Mouse (Mus musculus) forebrain, embryonic 10.5 days (tissue): ENCODE measurements around the gene Chmp3. TPM values are rescaled to one million over a fixed set of nuclear protein-coding genes. Genes with fewer than 3 reads are reported as not detected.

Source experiments
- DNase-seq: peaks from one replicate; pipeline ENCODE4 v3.0.0-alpha.2; 2017; ENCODE audit warnings: low spot score; ENCODE audit errors: extremely low spot score
- H3K27ac ChIP-seq: fragments of 300-500 bp; sonication (generic); 2 replicates; pipeline ENCODE4 v1.5.1; 2016; ENCODE audit warnings: mild to moderate bottlenecking
- H3K27me3 ChIP-seq: fragments of 300-500 bp; sonication (generic); 2 replicates; pipeline ENCODE4 v1.6.1; 2016; ENCODE audit warnings: mild to moderate bottlenecking; ENCODE audit not compliant: poor library complexity, severe bottlenecking
- H3K36me3 ChIP-seq: fragments of 300-500 bp; sonication (generic); replicated peaks from 2 replicates; pipeline ENCODE4 v1.6.1; 2016; ENCODE audit warnings: mild to moderate bottlenecking, moderate library complexity
- H3K4me1 ChIP-seq: fragments of 300-500 bp; sonication (generic); 2 replicates; pipeline ENCODE4 v1.6.1; 2016
- H3K4me3 ChIP-seq: fragments of 300-500 bp; sonication (generic); 2 replicates; pipeline ENCODE4 v1.5.1; 2016; ENCODE audit warnings: mild to moderate bottlenecking, moderate library complexity
- H3K9me3 ChIP-seq: fragments of 300-500 bp; sonication (generic); 2 replicates; pipeline ENCODE4 v1.6.1; 2016; ENCODE audit warnings: mild to moderate bottlenecking, moderate library complexity
- WGBS: fragments of 180-500 bp; shearing (Covaris S2); methylation state at CpG from one replicate; pipeline ENCODE4 v1.1.7; 2016; 5-methylcytosine and 5-hydroxymethylcytosine counted together
- polyA plus RNA-seq: library from polyadenylated mRNA; unstranded; fragments of >200 nt; fragmentation: Nextera tagmentation; extraction: Ambion mirVana; gene quantifications from 2 replicates; pipeline ENCODE4 v1.2.1, GENCODE M21; 2016

Chmp3 gene
- 45.8 and 46.6 TPM in 2 replicates for polyA plus RNA-seq

DNA sequence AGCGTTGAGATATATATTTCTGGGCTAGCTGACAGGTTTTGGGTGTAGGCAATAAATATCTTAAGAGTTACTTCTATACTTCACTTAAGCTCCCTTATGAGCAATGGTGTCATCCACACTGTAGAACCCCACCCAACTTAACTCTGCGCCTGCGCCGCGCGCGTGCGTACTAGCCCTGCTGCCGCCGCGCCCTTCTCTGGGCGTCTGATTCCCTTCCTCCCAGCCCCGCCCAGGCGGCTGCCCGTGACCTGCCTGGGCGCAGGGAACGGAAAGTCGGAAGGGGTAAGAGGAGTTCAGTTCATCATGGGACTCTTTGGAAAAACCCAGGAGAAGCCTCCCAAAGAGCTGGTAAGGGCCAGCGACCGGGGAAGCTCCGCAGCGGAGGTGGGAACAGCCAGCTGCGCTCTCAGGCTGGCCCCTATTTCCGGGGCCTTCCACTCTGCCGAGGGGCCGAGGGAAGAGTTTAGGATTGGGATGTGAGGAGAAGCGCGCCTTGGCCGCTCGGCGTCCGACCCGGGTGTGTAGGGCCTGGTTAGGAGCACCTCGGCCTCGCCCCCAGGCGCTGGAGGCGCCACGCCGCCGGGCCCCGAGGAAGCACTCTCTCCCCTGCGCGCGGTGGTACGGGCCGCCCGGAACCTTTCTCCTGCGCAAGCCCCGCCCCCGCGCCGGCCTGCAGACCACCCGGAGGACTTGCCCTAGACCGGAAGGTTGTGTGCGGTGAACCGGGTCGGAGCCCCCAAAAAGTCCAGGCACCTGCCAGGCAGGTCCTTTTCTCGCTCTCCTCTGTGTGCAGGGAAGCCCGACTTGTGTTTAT lies at the start of gene Chmp3:
Gene Chmp3, plus strand, starts transcription at position 112 of the 814 bp plus-strand sequence.
- DNase-seq, result peak; percentile 92
- peaks cover 3% of the 10 kb centered on the region for H3K36me3 ChIP-seq
- H3K4me3 ChIP-seq, result peak within 1 kb of the TSS; percentile 88
- peaks cover 13% of the 10 kb centered on the region for H3K4me1 ChIP-seq
- under 1% methylated on average over 59 of the region's 59 CpGs for WGBS
- no peaks in the 10 kb centered on the region for H3K9me3 ChIP-seq
- peak within 1 kb of the TSS; percentile 100 for H3K27ac ChIP-seq
- no peaks in the 10 kb centered on the region for H3K27me3 ChIP-seq

DNA sequence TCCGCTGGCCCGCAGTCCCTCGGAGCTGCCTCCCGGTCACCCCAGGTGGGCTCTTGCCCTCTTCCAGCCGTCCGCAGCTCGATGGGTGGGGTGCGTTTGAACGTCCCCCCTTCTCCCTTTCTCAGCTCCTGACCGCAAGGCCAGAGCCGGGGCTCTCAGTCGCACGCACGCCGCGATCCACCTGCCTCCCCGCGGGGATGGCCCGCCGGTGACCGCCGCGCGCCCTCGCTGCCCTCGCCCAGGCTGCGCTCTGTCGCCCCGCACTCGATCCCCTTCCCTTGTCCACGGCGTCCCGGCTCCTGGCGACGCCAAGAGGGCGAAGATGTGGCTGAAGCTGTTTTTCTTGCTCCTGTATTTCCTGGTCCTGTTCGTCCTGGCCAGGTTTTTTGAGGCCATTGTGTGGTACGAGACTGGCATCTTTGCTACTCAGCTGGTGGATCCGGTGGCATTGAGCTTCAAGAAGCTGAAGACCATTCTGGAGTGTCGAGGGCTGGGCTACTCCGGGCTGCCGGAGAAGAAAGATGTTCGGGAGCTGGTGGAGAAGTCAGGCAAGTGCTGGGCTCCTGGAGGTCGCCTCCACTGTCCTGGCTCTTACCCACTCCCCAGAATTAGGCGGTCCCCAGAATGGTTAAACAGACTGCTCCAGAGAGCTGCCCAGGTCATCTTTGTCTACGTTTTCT lies 49.1 kb upstream of the Chmp3 start:
- Histone ChIP-seq H3K27ac (peak overlapping the region; percentile 98), H3K4me3 (peak overlapping the region; percentile 84), H3K9me3 (no peaks in the 10 kb centered on the region), H3K4me1 (peaks cover 22% of the 10 kb centered on the region), H3K36me3 (peaks cover 23% of the 10 kb centered on the region), H3K27me3 (no peaks in the 10 kb centered on the region)
- WGBS, result under 1% methylated on average over 46 of the region's 46 CpGs
- peak; percentile 71 for DNase-seq

DNA sequence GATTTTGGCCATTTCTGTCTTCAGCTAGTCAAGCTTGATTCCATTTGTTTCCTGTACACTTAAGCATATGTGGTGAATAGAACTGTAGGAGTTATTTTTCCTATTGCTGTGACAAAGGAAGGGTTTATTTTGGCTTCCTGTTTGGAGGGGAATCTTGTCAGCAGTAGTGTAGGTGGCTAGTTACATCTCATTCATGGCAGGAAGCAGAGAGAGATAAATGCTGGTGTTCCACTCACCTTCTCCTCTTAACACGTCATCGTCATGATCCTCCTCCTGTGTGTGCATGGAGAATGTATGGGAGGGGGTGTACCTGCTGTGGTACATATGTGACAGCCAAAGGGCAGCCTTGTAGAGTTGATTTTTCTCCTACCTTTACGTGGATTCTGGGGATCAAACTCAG lies 43.0 kb upstream of the Chmp3 start:
- WGBS, result 89% methylated on average over 3 of the region's 3 CpGs
- DNase-seq, result no peak
- Histone ChIP-seq H3K4me1 (peaks cover 9% of the 10 kb centered on the region), H3K9me3 (no peaks in the 10 kb centered on the region), H3K4me3 (no peak overlapping the region), H3K27me3 (no peaks in the 10 kb centered on the region), H3K36me3 (peaks cover 46% of the 10 kb centered on the region), H3K27ac (no peak overlapping the region)

DNA sequence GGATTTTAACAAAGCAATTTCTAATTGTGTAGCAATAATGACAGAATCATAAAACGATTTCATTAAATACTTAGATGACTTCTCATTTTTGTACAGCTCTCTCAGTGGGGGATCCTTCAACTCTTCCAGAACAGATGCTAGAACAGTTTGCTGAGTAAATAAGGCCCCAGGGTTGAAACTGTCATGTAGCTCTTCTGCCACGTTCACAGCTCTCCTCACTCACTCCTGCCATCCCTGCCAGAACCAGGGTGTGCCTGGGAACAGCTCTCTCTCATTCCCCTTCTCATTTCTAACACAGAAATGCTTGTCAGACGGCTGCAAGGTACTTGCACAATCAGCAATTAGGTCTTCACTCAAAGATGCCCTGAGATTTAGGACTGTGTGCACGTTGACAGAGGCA lies 40.6 kb upstream of the Chmp3 start:
- no peak for DNase-seq
- Histone ChIP-seq H3K36me3 (peaks cover 47% of the 10 kb centered on the region), H3K4me3 (no peak overlapping the region), H3K27me3 (no peaks in the 10 kb centered on the region), H3K9me3 (no peaks in the 10 kb centered on the region), H3K4me1 (no peaks in the 10 kb centered on the region), H3K27ac (no peak overlapping the region)
- WGBS, result 74% methylated on average over 4 of the region's 4 CpGs

DNA sequence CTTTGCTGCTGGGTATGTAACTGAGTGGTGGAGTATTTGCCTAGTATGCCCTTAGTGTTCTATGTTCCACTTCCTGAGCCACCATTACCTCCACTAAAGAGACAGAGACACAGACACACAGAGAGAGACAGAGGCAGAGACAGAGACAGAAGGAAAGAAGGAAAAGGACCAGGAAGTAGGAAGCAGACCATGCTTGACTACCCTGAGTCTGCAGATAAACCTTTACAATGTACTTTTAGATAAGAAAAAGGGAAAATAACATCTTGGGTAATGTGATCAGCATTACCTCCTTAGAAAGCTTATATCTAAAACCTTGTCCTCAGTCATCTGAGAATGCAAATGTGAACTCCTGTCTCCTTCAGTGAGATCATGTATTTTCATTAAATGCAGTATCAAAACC lies 39.9 kb upstream of the Chmp3 start:
- H3K4me3 ChIP-seq, result no peak overlapping the region
- no peaks in the 10 kb centered on the region for H3K4me1 ChIP-seq
- DNase-seq, result no peak
- no peaks in the 10 kb centered on the region for H3K27me3 ChIP-seq
- peaks cover 47% of the 10 kb centered on the region for H3K36me3 ChIP-seq
- no peaks in the 10 kb centered on the region for H3K9me3 ChIP-seq
- H3K27ac ChIP-seq, result no peak overlapping the region

DNA sequence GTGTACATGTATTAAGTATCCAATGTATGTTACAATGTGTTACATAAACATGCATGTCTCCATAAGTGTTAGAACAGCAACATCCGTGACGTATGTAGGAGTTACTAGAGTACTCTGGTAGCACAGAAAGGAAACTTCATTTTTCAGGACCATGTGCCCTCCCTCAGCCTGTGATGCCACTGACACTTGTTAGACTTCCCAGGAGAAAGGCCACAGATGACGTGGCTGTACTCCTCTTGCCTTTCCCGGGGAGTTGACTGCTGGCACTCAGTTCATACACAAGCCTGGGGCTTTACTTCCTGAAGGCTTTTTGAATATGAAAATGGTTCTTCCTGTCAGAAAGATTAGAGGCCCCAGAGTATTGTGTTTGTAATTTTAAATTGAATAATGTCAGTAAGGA lies 39.5 kb upstream of the Chmp3 start:
- Histone ChIP-seq H3K9me3 (no peaks in the 10 kb centered on the region), H3K4me1 (no peaks in the 10 kb centered on the region), H3K27me3 (no peaks in the 10 kb centered on the region), H3K27ac (no peak overlapping the region), H3K36me3 (peaks cover 48% of the 10 kb centered on the region), H3K4me3 (no peak overlapping the region)
- no peak for DNase-seq
- WGBS, result 90% methylated on average over 4 of the region's 4 CpGs

DNA sequence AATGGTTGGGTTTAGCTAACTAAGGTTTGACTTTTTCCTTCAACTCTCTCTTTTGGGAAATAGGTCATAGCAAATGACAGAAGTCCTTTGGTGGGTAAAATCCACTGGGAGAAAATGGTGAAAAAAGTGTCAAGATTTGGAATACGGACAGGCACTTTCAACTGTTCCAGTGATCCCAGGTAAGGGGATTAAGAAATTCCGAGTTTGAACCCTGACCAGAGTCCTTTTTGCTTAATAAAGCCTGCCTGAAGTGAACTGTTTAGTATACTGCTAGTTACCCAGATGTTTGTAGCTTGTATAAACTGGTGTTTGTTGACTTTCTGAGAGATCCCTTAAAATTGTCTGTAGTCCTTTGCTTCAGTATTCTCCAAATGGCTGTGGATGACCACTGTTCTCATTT lies 37.9 kb upstream of the Chmp3 start:
- H3K4me1 ChIP-seq, result no peaks in the 10 kb centered on the region
- no peak overlapping the region for H3K4me3 ChIP-seq
- no peaks in the 10 kb centered on the region for H3K27me3 ChIP-seq
- WGBS, result 90% methylated on average over 2 of the region's 2 CpGs
- peaks cover 55% of the 10 kb centered on the region for H3K36me3 ChIP-seq
- no peak overlapping the region for H3K27ac ChIP-seq
- H3K9me3 ChIP-seq, result no peaks in the 10 kb centered on the region
- DNase-seq, result no peak

DNA sequence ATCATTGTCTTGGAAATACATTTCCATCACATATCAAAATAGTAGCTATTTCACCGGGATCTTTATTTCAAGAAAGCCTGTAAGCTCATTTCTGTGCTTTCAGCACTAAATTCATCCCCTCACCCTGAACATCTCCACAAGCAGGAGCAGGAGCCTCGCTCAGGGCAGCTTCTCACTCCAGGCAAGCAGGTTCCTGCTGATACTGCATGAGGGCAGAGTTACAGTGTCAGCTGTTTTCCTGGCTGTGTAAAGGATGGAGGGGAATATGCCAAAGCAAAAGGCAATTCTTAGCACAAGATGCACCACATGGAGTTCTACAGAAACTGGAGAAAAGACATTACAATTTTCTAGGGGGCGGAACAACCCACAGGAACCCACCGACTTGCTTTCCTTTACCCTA lies 24.1 kb upstream of the Chmp3 start:
- Histone ChIP-seq H3K4me1 (no peaks in the 10 kb centered on the region), H3K27me3 (no peaks in the 10 kb centered on the region), H3K4me3 (no peak overlapping the region), H3K27ac (no peak overlapping the region), H3K9me3 (no peaks in the 10 kb centered on the region), H3K36me3 (0 out of 2 replicates have a peak, but pooled peaks cover 3% of the 10 kb centered on the region)
- DNase-seq, result no peak
- WGBS, result 87% methylated on average over 4 of the region's 4 CpGs

DNA sequence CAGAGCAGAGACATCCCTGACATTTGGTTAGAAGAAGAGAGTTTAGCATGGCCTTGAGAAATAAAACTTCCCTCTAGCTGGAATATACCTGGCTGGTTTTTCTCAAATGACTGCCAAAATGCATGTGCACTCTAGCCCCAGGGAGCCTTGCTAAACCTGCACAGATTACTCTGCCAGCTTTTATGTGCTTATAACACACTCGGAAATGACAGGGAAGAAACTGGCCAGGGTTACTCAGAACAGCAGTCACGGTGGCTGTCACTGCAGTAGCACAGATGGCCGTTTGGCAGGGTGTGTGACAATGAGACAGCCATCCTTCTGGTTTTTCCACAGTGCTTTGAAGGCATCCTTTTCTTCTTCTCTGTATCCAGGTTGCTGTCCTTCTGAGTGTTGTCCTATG lies 18.0 kb upstream of the Chmp3 start:
- no peaks in the 10 kb centered on the region for H3K36me3 ChIP-seq
- no peaks in the 10 kb centered on the region for H3K27me3 ChIP-seq
- DNase-seq, result no peak
- H3K9me3 ChIP-seq, result no peaks in the 10 kb centered on the region
- no peak overlapping the region for H3K4me3 ChIP-seq
- WGBS, result 67% methylated on average over 3 of the region's 3 CpGs
- H3K4me1 ChIP-seq, result no peaks in the 10 kb centered on the region
- no peak overlapping the region for H3K27ac ChIP-seq

DNA sequence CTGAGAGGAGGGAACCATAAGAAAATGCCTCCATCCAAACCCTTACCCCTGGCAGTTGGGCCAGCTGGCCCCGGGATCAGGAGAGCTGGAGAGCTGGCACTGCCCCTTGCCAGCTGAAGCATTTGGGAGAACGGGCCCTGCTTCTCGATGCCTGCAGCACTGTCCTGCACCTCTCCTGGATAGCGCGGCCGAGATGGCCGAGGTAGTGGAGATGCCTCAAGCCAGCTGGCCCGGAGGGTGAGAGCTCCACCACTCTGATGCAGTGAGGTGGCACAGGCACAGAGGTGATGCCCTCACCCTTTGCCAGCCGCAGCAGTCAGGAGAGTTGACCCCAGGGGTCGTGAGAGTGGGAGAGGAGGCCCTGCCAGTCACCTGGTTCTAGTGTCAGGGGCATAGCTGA lies 16.5 kb upstream of the Chmp3 start:
- Histone ChIP-seq H3K36me3 (no peaks in the 10 kb centered on the region), H3K27ac (no peak overlapping the region), H3K9me3 (no peaks in the 10 kb centered on the region), H3K4me3 (no peak overlapping the region), H3K27me3 (no peaks in the 10 kb centered on the region), H3K4me1 (no peaks in the 10 kb centered on the region)
- WGBS, result 90% methylated on average over 10 of the region's 10 CpGs
- no peak for DNase-seq

DNA sequence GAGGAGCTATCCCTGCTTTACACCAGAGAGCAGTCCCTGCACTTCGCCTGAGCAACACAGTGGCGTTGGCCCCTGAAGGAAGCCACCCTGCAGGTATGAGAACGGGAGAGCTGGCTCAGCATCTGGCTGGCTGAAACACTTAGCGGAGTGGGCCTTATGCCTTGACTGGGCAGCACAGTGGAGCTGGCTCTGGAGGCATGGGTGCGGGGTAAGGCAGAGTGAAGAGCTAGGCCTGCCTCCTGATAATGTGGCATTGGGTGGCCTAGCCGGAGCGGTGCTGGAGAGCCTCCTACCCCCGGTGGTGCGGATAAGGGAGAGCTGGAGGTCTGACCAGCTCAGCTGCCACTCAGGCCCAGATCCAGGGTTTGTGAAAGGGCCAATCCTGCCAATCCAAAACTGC lies 15.8 kb upstream of the Chmp3 start:
- no peaks in the 10 kb centered on the region for H3K27me3 ChIP-seq
- H3K4me1 ChIP-seq, result no peaks in the 10 kb centered on the region
- no peaks in the 10 kb centered on the region for H3K36me3 ChIP-seq
- no peak for DNase-seq
- no peak overlapping the region for H3K4me3 ChIP-seq
- no peaks in the 10 kb centered on the region for H3K9me3 ChIP-seq
- no peak overlapping the region for H3K27ac ChIP-seq
- 87% methylated on average over 9 of the region's 9 CpGs for WGBS

DNA sequence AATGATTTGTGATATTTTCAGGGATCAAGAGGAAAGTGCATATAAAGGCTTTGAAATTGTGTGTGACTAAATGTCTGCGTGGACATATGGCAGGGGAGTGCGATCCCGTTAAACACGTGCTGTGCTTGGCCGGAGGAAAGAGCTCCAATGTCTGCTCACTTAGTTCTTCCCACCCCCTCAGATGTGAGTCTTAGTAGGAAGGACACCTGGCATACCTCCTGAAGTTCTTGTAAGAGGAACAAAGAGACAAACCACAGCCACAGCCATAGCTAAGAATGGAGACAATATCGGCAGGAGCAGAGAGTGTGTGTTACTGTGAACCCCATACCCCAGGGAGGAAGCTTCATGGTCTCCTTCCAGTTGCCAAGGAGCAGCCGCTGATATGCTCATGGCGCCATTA lies 13.4 kb upstream of the Chmp3 start:
- H3K36me3 ChIP-seq, result no peaks in the 10 kb centered on the region
- H3K27me3 ChIP-seq, result no peaks in the 10 kb centered on the region
- no peak overlapping the region for H3K27ac ChIP-seq
- H3K4me3 ChIP-seq, result no peak overlapping the region
- no peaks in the 10 kb centered on the region for H3K4me1 ChIP-seq
- H3K9me3 ChIP-seq, result no peaks in the 10 kb centered on the region
- WGBS, result 89% methylated on average over 8 of the region's 8 CpGs
- no peak for DNase-seq

DNA sequence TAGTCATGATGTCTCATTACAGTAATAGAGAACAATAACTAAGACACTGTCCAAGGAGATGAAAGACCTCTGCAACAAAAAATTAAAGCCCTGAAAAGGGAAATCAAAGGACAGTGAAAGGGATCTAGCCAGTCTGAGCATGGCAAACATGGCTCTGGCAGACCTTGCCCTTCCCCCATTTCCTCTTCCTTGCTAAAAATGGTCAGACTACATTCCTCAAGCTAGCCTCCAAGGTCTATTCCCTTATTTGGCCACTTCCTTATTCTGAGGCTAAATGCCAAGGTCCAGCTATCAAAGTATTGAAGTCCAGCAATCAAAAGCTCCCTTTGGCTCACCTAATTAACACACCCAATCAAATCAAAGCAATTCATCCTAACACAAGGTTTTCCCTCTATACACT lies 6.3 kb upstream of the Chmp3 start:
- DNase-seq, result no peak
- Histone ChIP-seq H3K27me3 (no peaks in the 10 kb centered on the region), H3K36me3 (no peaks in the 10 kb centered on the region)

More for the DNA sequence above, 6.3 kb upstream of the Chmp3 start:
- Histone ChIP-seq H3K27ac (no peak overlapping the region), H3K4me1 (no peaks in the 10 kb centered on the region), H3K4me3 (no peak overlapping the region), H3K9me3 (no peaks in the 10 kb centered on the region)
